Mouse (Mus musculus): Measurements from ENCODE around the gene 2310034G01Rik. TPM values are rescaled to one million over a fixed set of nuclear protein-coding genes. Genes with fewer than 3 reads are reported as not detected.

Gene 2310034G01Rik
- total RNA-seq, 2 experiments from 2014 or later: 0.36 to 0.70 TPM

- intact Hi-C loops (cut with DNase I): no loop called here
- DNase-seq (ENCODE audit: low spot score): no peak
Measured at GRCm38 (mm10) chr19:46363294-46364009, 13.3 kb upstream of the 2310034G01Rik start.

DNA sequence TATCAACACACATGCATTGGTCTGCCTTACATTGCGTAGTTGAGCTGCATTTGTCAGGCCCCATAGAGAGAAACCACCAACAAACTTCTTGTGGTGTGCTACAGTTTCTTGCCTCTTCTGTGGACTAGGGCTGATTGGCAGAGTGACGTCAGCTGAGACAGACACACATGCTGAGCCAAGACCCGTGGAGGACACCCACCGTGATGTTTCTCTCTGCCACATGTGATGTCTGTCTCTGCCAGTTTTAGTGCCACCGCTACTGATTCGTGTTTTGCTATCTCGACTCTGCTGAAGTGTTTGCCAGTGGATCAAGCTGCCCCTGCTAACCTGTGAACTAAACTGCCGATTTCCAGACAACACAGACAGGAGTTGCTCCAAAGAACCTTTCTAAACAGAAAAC, 12.0 kb upstream of the 2310034G01Rik start:
- intact Hi-C loops (cut with DNase I): no loop called here
- DNase-seq (ENCODE audit: low spot score): no peak

DNA sequence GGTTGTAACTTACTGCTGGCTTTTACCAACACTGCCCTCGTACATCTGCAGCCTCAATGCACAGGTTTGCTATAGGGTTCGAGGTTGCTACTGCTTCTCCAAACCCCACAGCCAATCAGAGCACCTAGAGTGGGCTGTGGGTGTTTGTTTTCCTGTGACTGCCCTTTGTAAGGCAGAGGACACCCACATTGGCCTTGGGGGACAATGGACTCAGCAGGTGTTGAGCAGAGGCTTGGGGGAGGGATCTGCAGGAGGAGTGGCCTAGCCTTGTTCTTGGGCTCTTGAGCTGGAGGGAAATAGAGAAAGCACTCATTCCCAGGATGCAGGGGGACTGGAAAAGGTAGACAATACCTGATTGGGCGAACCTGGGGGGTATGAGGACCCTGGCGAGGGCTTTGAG, 8.3 kb upstream of the 2310034G01Rik start:
- intact Hi-C loops (cut with DNase I): no loop called here
- DNase-seq (ENCODE audit: low spot score): no peak

DNA sequence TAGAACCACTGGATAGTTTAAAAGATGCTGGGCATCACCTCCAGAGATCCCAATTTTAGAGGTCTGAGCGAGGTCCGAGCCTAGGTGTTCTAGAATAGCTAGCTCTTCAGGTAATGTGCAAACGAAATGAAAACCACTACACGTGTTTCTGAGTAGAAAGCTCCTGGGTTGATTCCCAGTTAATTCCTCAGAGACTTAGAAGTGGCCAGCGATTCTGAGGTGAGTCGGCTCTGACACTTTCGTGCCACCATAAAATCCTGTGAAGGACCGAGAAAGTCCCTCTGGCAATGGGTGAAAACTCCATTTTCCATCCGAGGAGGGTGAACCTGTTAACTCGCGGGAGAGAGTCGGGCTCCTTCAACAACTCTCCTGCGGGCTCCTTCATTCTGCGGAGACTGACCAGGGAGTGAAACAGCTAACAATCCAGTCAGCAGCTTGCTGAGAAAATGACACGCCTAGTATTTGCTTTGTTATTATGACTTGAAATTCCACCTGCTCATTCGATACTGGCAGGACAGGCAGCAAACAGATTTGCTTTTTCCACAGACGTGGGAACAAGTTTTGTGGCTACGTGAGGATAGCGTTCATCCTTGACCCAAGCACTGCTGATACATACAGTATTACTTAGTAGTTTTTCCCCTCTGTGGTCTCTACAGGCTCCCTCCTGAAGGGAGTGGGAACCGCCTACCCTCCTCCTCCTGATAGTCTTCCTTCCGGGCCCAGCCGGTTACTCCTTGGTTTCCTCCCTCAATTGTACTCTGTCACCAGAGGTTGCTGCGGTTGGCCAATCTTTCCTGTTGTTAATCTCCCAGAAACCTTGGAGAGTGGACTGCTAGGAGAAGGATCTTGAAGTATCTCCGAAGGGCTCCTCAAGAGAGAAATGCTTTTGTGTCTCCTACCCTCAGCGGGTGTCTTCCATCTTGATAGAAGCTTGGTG, 7.5 kb upstream of the 2310034G01Rik start:
- intact Hi-C loops (cut with DNase I): loop anchor here (2.0 kb wide), 1 partner anchor 19 kb away; the partner anchor contains the start of gene Cuedc2
- DNase-seq (ENCODE audit: low spot score): no peak

- DNase-seq (ENCODE audit: low spot score): peak; percentile 72
- intact Hi-C loops (cut with DNase I): loop anchor here (2.0 kb wide), 1 partner anchor 18 kb away; the partner anchor contains the start of gene Cuedc2
Measured at GRCm38 (mm10) chr19:46356701-46357138, 6.6 kb upstream of the 2310034G01Rik start.

DNA sequence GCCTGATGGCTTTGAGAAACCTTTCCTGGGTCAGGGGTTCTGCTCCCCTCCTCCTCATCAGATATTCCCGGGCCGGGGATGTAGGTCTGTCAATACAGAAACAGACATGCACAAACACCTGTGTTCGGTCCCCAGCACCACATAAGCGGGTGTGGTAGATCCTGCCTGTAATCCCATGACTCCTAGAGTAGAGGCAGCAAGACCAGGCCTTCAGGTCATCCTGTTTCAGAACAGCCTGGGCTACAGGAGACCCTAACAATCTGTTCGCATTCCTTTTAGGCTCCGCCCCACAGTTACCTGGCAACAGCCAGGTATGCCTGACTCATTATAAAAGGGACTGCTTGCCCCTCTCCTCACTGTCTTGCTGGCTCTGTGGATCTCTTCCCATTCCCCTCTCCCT, 552 bp downstream of the 2310034G01Rik start:
- intact Hi-C loops (cut with DNase I): no loop called here
- no peak for DNase-seq (ENCODE audit: low spot score)

DNA sequence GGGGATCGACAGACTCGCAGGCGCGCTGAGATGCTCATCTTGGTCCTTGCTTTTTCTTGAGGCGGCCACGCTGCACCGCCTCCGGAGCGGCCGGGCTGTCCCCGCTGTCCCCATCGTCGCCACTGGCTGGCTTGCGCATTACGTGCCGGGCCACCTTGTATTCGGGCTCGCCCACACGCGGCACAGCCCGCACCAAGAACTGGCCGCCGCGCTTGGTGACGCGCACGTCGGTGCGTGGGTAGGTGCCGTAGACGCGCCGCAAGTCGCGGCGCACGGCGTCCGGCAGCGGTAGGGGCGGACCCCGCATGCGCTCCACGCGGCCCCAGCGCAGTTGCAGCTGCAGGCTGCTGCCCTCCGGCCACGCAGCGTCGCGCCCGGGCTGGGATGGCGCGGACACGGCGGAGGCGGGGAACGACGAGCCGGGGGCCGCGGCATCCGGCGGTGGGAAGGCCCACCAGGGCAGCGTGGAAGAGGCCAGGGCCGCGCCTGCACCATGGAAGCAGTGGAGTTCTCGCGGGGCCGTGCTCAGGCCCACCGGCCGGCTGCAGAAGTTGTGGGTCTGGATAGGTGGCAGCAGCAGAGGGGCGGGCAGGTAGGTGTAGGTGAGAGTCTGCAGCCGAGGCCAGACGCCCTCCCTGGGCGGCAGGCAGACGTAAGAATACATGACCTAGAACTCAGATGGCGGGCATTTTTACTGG, 1.2 kb downstream of the 2310034G01Rik start:
- peak; percentile 62 for DNase-seq (ENCODE audit: low spot score)
- intact Hi-C loops (cut with DNase I): no loop called here

GRCm38 (mm10) chr19:46347936-46348668, 2.0 kb downstream of the 2310034G01Rik start:
- intact Hi-C loops (cut with DNase I): no loop called here
- no peak for DNase-seq (ENCODE audit: low spot score)

- intact Hi-C loops (cut with DNase I): no loop called here
- no peak for DNase-seq (ENCODE audit: low spot score)
Measured at GRCm38 (mm10) chr19:46347146-46347545, 3.0 kb downstream of the 2310034G01Rik start.

DNA sequence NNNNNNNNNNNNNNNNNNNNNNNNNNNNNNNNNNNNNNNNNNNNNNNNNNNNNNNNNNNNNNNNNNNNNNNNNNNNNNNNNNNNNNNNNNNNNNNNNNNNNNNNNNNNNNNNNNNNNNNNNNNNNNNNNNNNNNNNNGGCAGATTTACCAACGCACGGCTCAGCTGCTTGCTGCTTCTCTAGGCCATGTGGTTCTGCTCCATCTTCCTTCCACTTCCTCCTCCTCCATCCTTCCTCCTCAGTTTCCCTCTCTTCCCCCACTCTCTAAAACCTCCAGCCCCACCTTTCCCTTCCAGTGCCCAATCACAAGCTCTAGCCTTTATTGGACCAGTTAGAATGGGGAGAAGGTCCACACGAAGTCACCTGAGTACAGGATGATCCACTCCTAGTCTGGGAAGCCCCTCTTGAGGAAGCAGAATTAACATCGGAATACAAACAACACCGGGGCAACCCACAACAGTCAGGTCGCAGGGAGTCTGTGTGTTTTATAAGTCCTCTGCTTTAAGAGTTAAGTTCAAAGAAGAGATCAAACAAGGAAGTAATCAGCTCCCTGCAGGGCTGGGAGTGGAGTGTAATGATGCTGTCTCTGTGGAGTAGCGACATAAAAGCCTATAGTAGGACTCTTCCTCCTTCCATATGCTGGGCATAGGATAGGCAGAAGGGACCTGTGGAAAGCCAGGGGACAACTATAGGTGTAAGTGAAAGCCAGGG, 5.2 kb downstream of the 2310034G01Rik start:
- DNase-seq (ENCODE audit: low spot score): no peak
- intact Hi-C loops (cut with DNase I): no loop called here

DNA sequence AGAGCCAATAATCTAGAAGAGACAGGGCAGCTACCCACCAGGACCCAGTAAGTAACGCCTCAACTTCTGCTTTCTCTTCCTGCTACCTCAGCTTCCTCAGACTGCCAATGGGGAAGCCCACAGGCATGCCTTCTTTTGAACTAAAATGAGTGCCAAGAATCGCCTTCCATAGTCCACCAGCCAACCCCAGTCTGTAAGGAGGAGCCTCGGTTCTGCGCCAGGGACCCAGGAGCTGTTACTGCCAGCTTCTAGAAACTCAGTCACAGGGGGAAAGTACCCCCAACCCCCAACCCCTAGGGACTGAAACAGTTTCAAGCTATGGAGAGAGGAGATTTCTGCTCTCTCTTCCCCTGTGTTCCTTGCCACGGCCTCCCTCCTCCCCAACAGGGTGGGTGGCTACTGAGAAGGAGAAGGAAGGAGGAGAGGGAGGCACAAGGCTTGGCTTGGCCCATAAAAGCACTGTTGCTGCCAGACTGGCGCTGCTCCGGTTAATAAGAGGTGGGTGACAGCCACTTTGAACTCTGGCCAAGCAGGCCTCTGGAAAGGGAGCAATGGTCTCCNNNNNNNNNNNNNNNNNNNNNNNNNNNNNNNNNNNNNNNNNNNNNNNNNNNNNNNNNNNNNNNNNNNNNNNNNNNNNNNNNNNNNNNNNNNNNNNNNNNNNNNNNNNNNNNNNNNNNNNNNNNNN, 10.7 kb downstream of the 2310034G01Rik start:
- peak; percentile 47 for DNase-seq (ENCODE audit: low spot score)
- intact Hi-C loops (cut with DNase I): loop anchor here (2.0 to 5.0 kb wide), 4 partner anchors 17 to 108 kb away; partner anchors contain the start of gene Nfkb2

- intact Hi-C loops (cut with DNase I): loop anchor here (2.0 to 5.0 kb wide), 4 partner anchors 18 to 108 kb away; partner anchors contain the start of gene Nfkb2
- no peak for DNase-seq (ENCODE audit: low spot score)
Measured at GRCm38 (mm10) chr19:46338942-46339286, 11.2 kb downstream of the 2310034G01Rik start.

DNA sequence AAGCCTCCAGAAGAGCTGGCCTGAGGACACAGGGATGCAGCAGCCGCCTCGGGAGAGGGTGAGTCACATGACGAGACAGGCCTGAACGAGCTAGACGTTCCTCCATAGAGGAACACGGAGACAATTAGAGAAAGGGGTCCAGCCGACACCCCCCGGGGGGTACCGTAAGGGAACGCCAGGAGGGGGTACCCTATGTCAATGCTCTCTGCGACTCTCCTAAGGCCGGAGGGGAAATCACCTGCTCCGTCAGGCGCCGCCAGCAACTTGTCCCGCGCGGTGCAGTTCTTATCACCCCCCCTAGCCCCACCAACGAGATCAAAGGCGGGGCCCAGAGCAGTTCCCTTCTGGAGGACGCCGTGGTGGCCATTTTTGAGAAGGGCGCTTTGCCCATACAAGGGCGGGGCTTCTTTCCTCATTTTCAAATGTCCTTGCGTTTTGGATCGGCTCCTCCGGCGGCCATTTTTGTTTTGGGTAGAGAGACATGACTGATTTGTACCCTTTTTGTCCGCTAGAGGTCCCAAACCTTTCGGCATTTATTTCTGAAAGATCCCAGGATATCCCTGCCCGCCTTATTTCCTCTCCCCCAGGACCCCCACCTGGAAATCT, 11.7 kb downstream of the 2310034G01Rik start, which contains the start of gene Cuedc2:
Gene Cuedc2, minus strand, starts transcription at position 372 of the 606 bp plus-strand sequence.
- intact Hi-C loops (cut with DNase I): loop anchor here (2.0 to 5.0 kb wide), 4 partner anchors 18 to 109 kb away; partner anchors contain the start of gene Nfkb2
- DNase-seq (ENCODE audit: low spot score): peak; percentile 94

- DNase-seq (ENCODE audit: low spot score): no peak
- intact Hi-C loops (cut with DNase I): loop anchor here (2.0 to 5.0 kb wide), 4 partner anchors 19 to 109 kb away; partner anchors contain the start of gene Nfkb2
Measured at GRCm38 (mm10) chr19:46337719-46338330, 12.3 kb downstream of the 2310034G01Rik start.

GRCm38 (mm10) chr19:46333906-46334305, 16.2 kb downstream of the 2310034G01Rik start:
- no peak for DNase-seq (ENCODE audit: low spot score)
- intact Hi-C loops (cut with DNase I): no loop called here

DNA sequence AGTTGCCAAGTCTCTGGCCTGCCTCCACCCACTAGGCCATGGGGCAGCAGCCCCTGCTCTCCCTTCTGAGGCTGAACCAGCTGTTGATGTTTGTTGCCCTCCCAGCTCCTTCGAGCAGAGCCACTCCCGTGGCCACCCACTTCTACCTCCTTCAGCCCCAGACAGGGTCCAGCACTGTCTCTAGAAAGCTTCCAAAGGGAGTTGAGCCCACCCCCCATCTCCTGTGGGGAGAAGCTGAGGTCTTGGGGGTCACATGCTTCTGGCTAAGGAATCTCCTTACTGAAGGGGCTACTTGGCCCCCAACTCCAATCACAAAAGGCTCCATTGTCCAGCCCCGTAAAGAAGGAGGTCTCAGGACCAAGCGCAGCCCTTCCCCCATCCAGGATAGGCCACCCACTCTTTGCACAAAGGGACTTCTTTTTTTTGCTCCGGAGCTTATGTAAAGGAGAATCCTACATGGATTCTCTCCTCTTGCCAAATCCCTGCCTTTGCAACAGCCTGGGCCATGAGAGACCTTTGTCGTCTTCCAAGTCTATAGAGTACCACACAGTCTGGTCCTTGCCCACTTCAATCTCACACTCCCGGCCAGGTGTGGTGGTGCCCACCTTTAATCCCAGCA, 17.3 kb downstream of the 2310034G01Rik start:
- intact Hi-C loops (cut with DNase I): no loop called here
- no peak for DNase-seq (ENCODE audit: low spot score)

- no peak for DNase-seq (ENCODE audit: low spot score)
- intact Hi-C loops (cut with DNase I): no loop called here
Measured at GRCm38 (mm10) chr19:46331936-46332335, 18.2 kb downstream of the 2310034G01Rik start.
